Mouse (Mus musculus) heart, embryonic 16.5 days (tissue): ENCODE measurements around the gene Lrrc7. TPM values are rescaled to one million over a fixed set of nuclear protein-coding genes. Genes with fewer than 3 reads are reported as not detected.

ENCODE experiments used
- ATAC-seq: fragments of 200-750 bp; cut with Nextera tagmentation; replicated peaks from 2 replicates; pipeline ENCODE4 v1.8.0; 2017; ENCODE audit warnings: moderate number of reproducible peaks; ENCODE audit not compliant: insufficient read depth, low FRiP score; ENCODE audit errors: extremely low read depth
- H3K27ac ChIP-seq: fragments of 300-500 bp; sonication (generic); 2 replicates; pipeline ENCODE4 v1.5.1; 2014; ENCODE audit warnings: mild to moderate bottlenecking, low read length, control low read depth, moderate library complexity
- H3K27me3 ChIP-seq: fragments of 300-500 bp; sonication (generic); 2 replicates; pipeline ENCODE4 v1.6.1; 2014; ENCODE audit warnings: low read length, mixed read lengths; ENCODE audit not compliant: control insufficient read depth, insufficient read depth
- H3K36me3 ChIP-seq: fragments of 300-500 bp; sonication (generic); 2 replicates; pipeline ENCODE4 v1.6.1; 2014; ENCODE audit not compliant: control insufficient read depth, insufficient read depth
- H3K4me1 ChIP-seq: fragments of 300-500 bp; sonication (generic); 2 replicates; pipeline ENCODE4 v1.6.1; 2014; ENCODE audit warnings: low read length, mixed read lengths; ENCODE audit not compliant: control insufficient read depth, insufficient read depth
- H3K4me2 ChIP-seq: fragments of 300-500 bp; sonication (generic); 2 replicates; pipeline ENCODE4 v1.6.1; 2014; ENCODE audit warnings: low read depth, mild to moderate bottlenecking, control low read depth, low read length
- H3K4me3 ChIP-seq: fragments of 300-500 bp; sonication (generic); 2 replicates; pipeline ENCODE4 v1.5.1; 2014; ENCODE audit warnings: mild to moderate bottlenecking, control low read depth, low read length
- H3K9ac ChIP-seq: fragments of 300-500 bp; sonication (generic); 2 replicates; pipeline ENCODE4 v1.6.1; 2014; ENCODE audit warnings: low read length, control low read depth
- H3K9me3 ChIP-seq: fragments of 300-500 bp; sonication (generic); replicated peaks from 2 replicates; pipeline ENCODE4 v1.6.1; 2016; ENCODE audit warnings: low read length; ENCODE audit not compliant: control insufficient read depth
- WGBS: fragments of 180-500 bp; shearing (Covaris S2); extraction: QIAGEN DNeasy Blood & Tissue Kit; methylation state at CpG from one replicate; pipeline ENCODE4 v1.1.7; 2014; 5-methylcytosine and 5-hydroxymethylcytosine counted together
- polyA plus RNA-seq: library from polyadenylated mRNA; unstranded; fragments of >200 nt; fragmentation: Nextera tagmentation; extraction: Ambion mirVana; gene quantifications from 2 replicates; pipeline ENCODE4 v1.2.1, GENCODE M21; 2015

The Lrrc7 gene
- polyA plus RNA-seq, 1 experiment from 2014 or later, result 0.11 TPM

- H3K4me1 ChIP-seq, result no peaks in the 10 kb centered on the region
- H3K27ac ChIP-seq, result no peak overlapping the region
- H3K9me3 ChIP-seq, result no peaks in the 10 kb centered on the region; the same call in 1 of the 2 replicates
- no peak overlapping the region for H3K4me2 ChIP-seq
- H3K27me3 ChIP-seq, result no peaks in the 10 kb centered on the region
- no peak overlapping the region for H3K4me3 ChIP-seq
- 79% methylated on average over 4 of the region's 4 CpGs for WGBS
- no peak overlapping the region for H3K9ac ChIP-seq
- H3K36me3 ChIP-seq, result no peaks in the 10 kb centered on the region
- no peak for ATAC-seq
These were observed 393.6 kb downstream of the Lrrc7 start for GRCm38 (mm10) chr3:158168454-158168853.

- no peaks in the 10 kb centered on the region for H3K4me1 ChIP-seq
These were observed 397.0 kb downstream of the Lrrc7 start for GRCm38 (mm10) chr3:158165004-158165403.

GRCm38 (mm10) chr3:158164452-158164851, 397.6 kb downstream of the Lrrc7 start:
- H3K27ac ChIP-seq, result no peak overlapping the region
- H3K36me3 ChIP-seq, result no peaks in the 10 kb centered on the region
- no peak overlapping the region for H3K4me3 ChIP-seq
- no peak overlapping the region for H3K9ac ChIP-seq
- H3K9me3 ChIP-seq, result no peaks in the 10 kb centered on the region; the same call in 1 of the 2 replicates
- ATAC-seq, result no peak
- no peaks in the 10 kb centered on the region for H3K4me1 ChIP-seq
- H3K4me2 ChIP-seq, result no peak overlapping the region
- no peaks in the 10 kb centered on the region for H3K27me3 ChIP-seq
- WGBS, result 71% methylated on average over 5 of the region's 5 CpGs

More at GRCm38 (mm10) chr3:158165004-158165403, 397.0 kb downstream of the Lrrc7 start:
- no peaks in the 10 kb centered on the region for H3K36me3 ChIP-seq
- H3K9me3 ChIP-seq, result no peaks in the 10 kb centered on the region; the same call in 1 of the 2 replicates
- no peak overlapping the region for H3K27ac ChIP-seq
- no peaks in the 10 kb centered on the region for H3K27me3 ChIP-seq
- no peak overlapping the region for H3K4me2 ChIP-seq
- no peak overlapping the region for H3K9ac ChIP-seq
- no peak for ATAC-seq
- H3K4me3 ChIP-seq, result no peak overlapping the region

DNA sequence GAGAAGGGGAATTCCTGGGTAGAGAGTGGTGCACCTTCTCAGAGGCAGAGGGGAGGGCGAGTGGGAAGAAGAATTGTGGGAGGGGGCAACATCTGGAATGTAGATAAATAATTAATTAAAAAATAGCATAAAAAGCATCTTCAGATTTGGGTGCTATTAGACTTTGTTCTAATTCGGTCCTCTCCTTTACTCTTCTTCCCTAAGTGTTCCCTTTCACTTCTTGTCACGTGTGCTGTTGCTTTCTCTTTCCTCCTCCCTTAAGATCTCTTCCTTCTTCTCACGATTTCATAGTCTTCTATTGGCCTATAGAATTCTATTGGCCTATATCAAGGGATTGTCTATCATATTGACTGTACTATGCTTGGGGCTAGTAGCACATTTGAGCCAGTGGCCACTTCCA, 398.9 kb downstream of the Lrrc7 start:
- no peak for ATAC-seq
- 79% methylated on average over 4 of the region's 4 CpGs for WGBS
- H3K36me3 ChIP-seq, result no peaks in the 10 kb centered on the region

GRCm38 (mm10) chr3:158161924-158162490, 400.0 kb downstream of the Lrrc7 start:
- no peaks in the 10 kb centered on the region for H3K36me3 ChIP-seq
- H3K27ac ChIP-seq, result no peak overlapping the region
- H3K27me3 ChIP-seq, result no peaks in the 10 kb centered on the region
- H3K9me3 ChIP-seq, result no peaks in the 10 kb centered on the region
- WGBS, result 64% methylated on average over 1 of the region's 1 CpGs
- H3K4me2 ChIP-seq, result no peak overlapping the region
- H3K4me3 ChIP-seq, result no peak overlapping the region
- ATAC-seq, result no peak
- no peak overlapping the region for H3K9ac ChIP-seq
- H3K4me1 ChIP-seq, result no peaks in the 10 kb centered on the region

More for the DNA sequence above, 398.9 kb downstream of the Lrrc7 start:
- Histone ChIP-seq H3K27ac (no peak overlapping the region), H3K4me2 (no peak overlapping the region), H3K9me3 (no peaks in the 10 kb centered on the region), H3K27me3 (no peaks in the 10 kb centered on the region), H3K9ac (no peak overlapping the region), H3K4me1 (no peaks in the 10 kb centered on the region), H3K4me3 (no peak overlapping the region)

GRCm38 (mm10) chr3:158155515-158156286, 406.3 kb downstream of the Lrrc7 start:
- no peaks in the 10 kb centered on the region for H3K36me3 ChIP-seq
- no peak overlapping the region for H3K27ac ChIP-seq
- ATAC-seq, result no peak
- no peak overlapping the region for H3K9ac ChIP-seq
- H3K9me3 ChIP-seq, result no peaks in the 10 kb centered on the region
- 0 out of 2 replicates have a peak, but pooled peaks cover 2% of the 10 kb centered on the region for H3K4me1 ChIP-seq
- 59% methylated on average over 3 of the region's 3 CpGs for WGBS
- H3K27me3 ChIP-seq, result no peaks in the 10 kb centered on the region
- H3K4me3 ChIP-seq, result no peak overlapping the region
- H3K4me2 ChIP-seq, result no peak overlapping the region

- no peaks in the 10 kb centered on the region for H3K27me3 ChIP-seq
- no peaks in the 10 kb centered on the region for H3K9me3 ChIP-seq
- no peaks in the 10 kb centered on the region for H3K36me3 ChIP-seq
- 80% methylated on average over 3 of the region's 3 CpGs for WGBS
- H3K4me1 ChIP-seq, result 0 out of 2 replicates have a peak, but pooled peaks cover 2% of the 10 kb centered on the region
- ATAC-seq, result no peak
- no peak overlapping the region for H3K9ac ChIP-seq
- H3K4me2 ChIP-seq, result no peak overlapping the region
- H3K27ac ChIP-seq, result no peak overlapping the region
- H3K4me3 ChIP-seq, result no peak overlapping the region
These were observed 407.9 kb downstream of the Lrrc7 start for GRCm38 (mm10) chr3:158154134-158154533.

- no peak overlapping the region for H3K9ac ChIP-seq
- H3K9me3 ChIP-seq, result no peaks in the 10 kb centered on the region
- ATAC-seq, result no peak
- no peak overlapping the region for H3K27ac ChIP-seq
- 83% methylated on average over 1 of the region's 1 CpGs for WGBS
- no peak overlapping the region for H3K4me2 ChIP-seq
- H3K4me3 ChIP-seq, result no peak overlapping the region
- no peaks in the 10 kb centered on the region for H3K27me3 ChIP-seq
- H3K4me1 ChIP-seq, result no peaks in the 10 kb centered on the region
- H3K36me3 ChIP-seq, result no peaks in the 10 kb centered on the region
These were observed 413.0 kb downstream of the Lrrc7 start for GRCm38 (mm10) chr3:158148998-158149397.

DNA sequence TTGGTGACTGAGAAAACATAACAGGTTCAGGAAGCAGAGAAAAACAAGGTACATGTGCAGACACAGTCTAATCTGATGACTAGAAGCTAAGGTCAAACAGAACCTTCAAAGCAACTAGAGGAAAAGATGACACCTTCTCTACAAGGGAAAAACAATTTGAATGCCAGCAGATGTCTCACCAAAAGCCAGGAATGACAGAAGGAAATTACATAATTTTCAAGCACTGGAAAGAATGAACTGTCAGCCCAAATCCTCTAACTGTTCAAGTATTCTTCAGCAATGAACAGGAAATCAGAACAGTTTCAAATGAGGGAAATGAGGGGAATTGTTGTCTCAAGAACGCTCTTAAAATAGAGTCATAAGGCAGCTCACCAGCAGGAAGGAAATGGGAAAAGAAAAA, 421.4 kb downstream of the Lrrc7 start:
- WGBS, result 48% methylated on average over 1 of the region's 1 CpGs
- Histone ChIP-seq H3K27me3 (no peaks in the 10 kb centered on the region), H3K27ac (no peak overlapping the region)

More for the DNA sequence above, 421.4 kb downstream of the Lrrc7 start:
- H3K9me3 ChIP-seq, result no peaks in the 10 kb centered on the region
- H3K36me3 ChIP-seq, result no peaks in the 10 kb centered on the region
- no peak overlapping the region for H3K4me2 ChIP-seq
- H3K4me3 ChIP-seq, result no peak overlapping the region
- no peak for ATAC-seq
- H3K9ac ChIP-seq, result no peak overlapping the region
- no peaks in the 10 kb centered on the region for H3K4me1 ChIP-seq
